Mouse (Mus musculus) stomach, postnatal 0 days (tissue): ENCODE data around the gene Osbpl6. TPM values are rescaled to one million over a fixed set of nuclear protein-coding genes. Genes with fewer than 3 reads are reported as not detected.
A peak's percentile ranks its signal among the peaks of the same experiment; 100 is the strongest.
"Not testable (repeated sequence)": the region's sequence is repeated elsewhere in the genome, so short reads cannot be mapped to it uniquely, and the experiment has no call there.

Experiments used
- ATAC-seq: fragments of 200-750 bp; cut with Nextera tagmentation; 2 replicates; pipeline ENCODE4 v1.8.0; 2017; ENCODE audit not compliant: low FRiP score, low TSS enrichment
- DNase-seq: peaks from one replicate; pipeline ENCODE4 v3.0.0-alpha.2; 2016; ENCODE audit warnings: low spot score
- H3K27ac ChIP-seq: fragments of 300-500 bp; sonication (generic); replicated peaks from 2 replicates; pipeline ENCODE4 v1.5.1; 2014; ENCODE audit warnings: mild to moderate bottlenecking, control low read depth
- H3K27me3 ChIP-seq: fragments of 300-500 bp; sonication (generic); 2 replicates; pipeline ENCODE4 v1.6.1; 2014; ENCODE audit warnings: low read length; ENCODE audit not compliant: control insufficient read depth, insufficient read depth
- H3K36me3 ChIP-seq: fragments of 300-500 bp; sonication (generic); 2 replicates; pipeline ENCODE4 v1.6.1; 2014; ENCODE audit warnings: low read length, mixed read lengths; ENCODE audit not compliant: control insufficient read depth, insufficient read depth
- H3K4me1 ChIP-seq: fragments of 300-500 bp; sonication (generic); replicated peaks from 2 replicates; pipeline ENCODE4 v1.6.1; 2014; ENCODE audit warnings: antibody characterized with exemption; ENCODE audit not compliant: control insufficient read depth, insufficient read depth
- H3K4me2 ChIP-seq: fragments of 300-500 bp; sonication (generic); replicated peaks from 2 replicates; pipeline ENCODE4 v1.6.1; 2014; ENCODE audit warnings: low read depth, mild to moderate bottlenecking, control low read depth, moderate library complexity
- H3K4me3 ChIP-seq: fragments of 300-500 bp; sonication (generic); 2 replicates; pipeline ENCODE4 v1.5.1; 2014; ENCODE audit warnings: low read depth, low read length, control low read depth
- H3K9ac ChIP-seq: fragments of 300-500 bp; sonication (generic); 2 replicates; pipeline ENCODE4 v1.6.1; 2014; ENCODE audit warnings: mild to moderate bottlenecking, low read length, control low read depth, mixed read lengths
- H3K9me3 ChIP-seq: fragments of 300-500 bp; sonication (generic); 2 replicates; pipeline ENCODE4 v1.6.1; 2016; ENCODE audit warnings: low read length; ENCODE audit not compliant: control insufficient read depth
- CTCF ChIP-seq: IDR thresholded peaks from 2 replicates; pipeline ENCODE4 v1.5.1; 2016; ENCODE audit warnings: antibody characterized with exemption, low read depth, mild to moderate bottlenecking, moderate library complexity
- EP300 ChIP-seq: optimal IDR thresholded peaks from 2 replicates; pipeline ENCODE3; 2016; ENCODE audit warnings: antibody characterized with exemption
- WGBS: fragments of 180-500 bp; shearing (Covaris S2); extraction: QIAGEN DNeasy Blood & Tissue Kit; methylation state at CpG from one replicate; pipeline ENCODE4 v1.1.7; 2014; 5-methylcytosine and 5-hydroxymethylcytosine counted together
- polyA plus RNA-seq: library from polyadenylated mRNA; unstranded; fragments of >200 nt; fragmentation: Nextera tagmentation; extraction: Ambion mirVana; gene quantifications from 2 replicates; pipeline ENCODE4 v1.2.1, GENCODE M21; 2015

The Osbpl6 gene
- polyA plus RNA-seq, 1 experiment from 2014 or later, result 4.7 TPM

GRCm38 (mm10) chr2:76606704-76607103, 200.4 kb downstream of the Osbpl6 start:
- Histone ChIP-seq H3K27ac (no peak overlapping the region), H3K4me3 (no peak overlapping the region), H3K9me3 (no peaks in the 10 kb centered on the region), H3K4me2 (no peak overlapping the region), H3K9ac (no peak overlapping the region), H3K36me3 (no peaks in the 10 kb centered on the region), H3K27me3 (no peaks in the 10 kb centered on the region), H3K4me1 (no peaks in the 10 kb centered on the region)
- 73% methylated on average over 3 of the region's 3 CpGs for WGBS
- no peak for ATAC-seq
- DNase-seq, result no peak
- TF ChIP-seq CTCF (no peak), EP300 (no peak)

DNA sequence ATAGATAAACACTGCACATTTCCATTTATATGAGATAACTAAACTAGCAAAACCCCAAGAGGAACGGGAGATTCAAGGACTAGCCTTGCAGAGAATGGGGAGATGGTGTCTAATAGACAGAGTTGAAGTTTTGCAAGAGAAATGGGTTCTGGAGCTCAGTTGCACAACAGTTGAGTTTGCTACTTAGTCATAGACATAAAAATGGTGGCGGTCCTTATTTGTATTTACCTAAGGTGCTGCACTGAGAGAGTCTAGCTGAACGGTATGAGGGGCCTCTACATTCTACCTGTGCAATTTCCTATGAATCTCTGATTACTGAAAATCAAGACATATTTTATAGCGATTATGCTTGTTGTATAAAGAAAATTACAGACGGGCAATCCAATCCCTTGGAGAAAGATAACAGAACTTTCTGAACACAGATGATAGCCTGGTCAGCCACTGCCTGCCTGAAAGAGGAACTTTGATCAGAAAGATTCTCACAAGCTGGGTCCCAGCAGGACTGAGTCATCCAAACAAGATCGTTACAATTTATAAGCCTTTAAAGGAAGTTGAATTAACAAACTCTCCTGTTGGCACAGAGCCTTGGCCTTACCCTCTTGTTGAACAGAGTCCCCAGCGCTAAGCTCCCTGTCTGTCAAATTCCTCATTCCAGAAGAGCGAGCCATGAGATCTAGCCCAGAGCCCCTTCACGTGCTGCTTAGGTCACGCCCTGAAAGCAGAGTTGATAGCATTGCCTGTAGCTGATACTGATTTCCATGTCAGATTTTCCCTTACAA, 204.2 kb downstream of the Osbpl6 start:
- H3K36me3 ChIP-seq, result no peaks in the 10 kb centered on the region
- TF ChIP-seq EP300 (no peak), CTCF (no peak)
- no peak for ATAC-seq

GRCm38 (mm10) chr2:76611996-76612395, 205.7 kb downstream of the Osbpl6 start:
- 76% methylated on average over 3 of the region's 3 CpGs for WGBS
- no peak for ATAC-seq

More for the DNA sequence above, 204.2 kb downstream of the Osbpl6 start:
- DNase-seq, result peak; percentile 23
- no peak overlapping the region for H3K4me3 ChIP-seq
- no peaks in the 10 kb centered on the region for H3K4me1 ChIP-seq
- no peaks in the 10 kb centered on the region for H3K9me3 ChIP-seq
- no peak overlapping the region for H3K9ac ChIP-seq
- no peaks in the 10 kb centered on the region for H3K27me3 ChIP-seq
- no peak overlapping the region for H3K27ac ChIP-seq
- no peak overlapping the region for H3K4me2 ChIP-seq
- WGBS, result 50% methylated on average over 10 of the region's 10 CpGs

DNA sequence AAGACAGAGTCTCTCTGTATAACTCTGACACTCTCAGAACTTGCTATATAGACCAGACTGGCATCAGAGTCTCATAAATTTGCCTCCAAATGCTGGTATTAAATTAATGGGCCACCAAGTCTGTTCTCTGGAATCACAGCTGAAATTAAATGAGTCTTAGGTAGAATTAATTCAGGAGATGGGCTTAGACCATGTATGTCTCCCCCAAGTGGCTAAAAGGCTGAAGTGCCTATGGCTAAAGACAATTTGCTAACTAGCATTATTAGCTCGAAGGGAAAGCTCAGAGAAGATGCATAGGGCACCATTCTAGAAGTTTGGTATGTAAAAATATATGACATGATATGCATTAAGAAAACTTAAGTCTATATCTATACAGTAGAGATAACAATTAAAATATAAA, 211.8 kb downstream of the Osbpl6 start:
- no peak for ATAC-seq
- Histone ChIP-seq H3K27me3 (no peaks in the 10 kb centered on the region), H3K4me3 (no peak overlapping the region), H3K4me2 (no peak overlapping the region), H3K9me3 (no peaks in the 10 kb centered on the region), H3K36me3 (no peaks in the 10 kb centered on the region), H3K4me1 (no peaks in the 10 kb centered on the region), H3K27ac (no peak overlapping the region), H3K9ac (no peak overlapping the region)
- DNase-seq, result peak; percentile 23
- TF ChIP-seq CTCF (peak; percentile 86), EP300 (no peak)
- 25% methylated on average over 1 of the region's 1 CpGs for WGBS

More at GRCm38 (mm10) chr2:76611996-76612395, 205.7 kb downstream of the Osbpl6 start:
- no peaks in the 10 kb centered on the region for H3K9me3 ChIP-seq
- H3K27me3 ChIP-seq, result no peaks in the 10 kb centered on the region
- H3K4me1 ChIP-seq, result no peaks in the 10 kb centered on the region
- no peaks in the 10 kb centered on the region for H3K36me3 ChIP-seq
- no peak overlapping the region for H3K4me3 ChIP-seq
- TF ChIP-seq CTCF, result no peak
- TF ChIP-seq EP300, result no peak
- H3K27ac ChIP-seq, result no peak overlapping the region
- no peak overlapping the region for H3K4me2 ChIP-seq
- DNase-seq, result no peak
- no peak overlapping the region for H3K9ac ChIP-seq

GRCm38 (mm10) chr2:76620188-76620587, 213.9 kb downstream of the Osbpl6 start:
- no peak for DNase-seq
- Histone ChIP-seq H3K27ac (no peak overlapping the region), H3K9ac (no peak overlapping the region), H3K9me3 (no peaks in the 10 kb centered on the region), H3K4me3 (no peak overlapping the region), H3K4me1 (no peaks in the 10 kb centered on the region), H3K27me3 (no peaks in the 10 kb centered on the region), H3K4me2 (no peak overlapping the region), H3K36me3 (no peaks in the 10 kb centered on the region)
- ATAC-seq, result no peak
- TF ChIP-seq CTCF (no peak), EP300 (no peak)
- 74% methylated on average over 5 of the region's 5 CpGs for WGBS

GRCm38 (mm10) chr2:76621724-76622123, 215.4 kb downstream of the Osbpl6 start:
- Histone ChIP-seq H3K4me1 (no peaks in the 10 kb centered on the region), H3K9ac (no peak overlapping the region), H3K27me3 (no peaks in the 10 kb centered on the region), H3K36me3 (no peaks in the 10 kb centered on the region), H3K4me3 (no peak overlapping the region), H3K4me2 (no peak overlapping the region), H3K9me3 (no peaks in the 10 kb centered on the region), H3K27ac (no peak overlapping the region)
- WGBS, result 52% methylated on average over 1 of the region's 1 CpGs
- no peak for ATAC-seq
- DNase-seq, result no peak
- TF ChIP-seq EP300 (no peak), CTCF (no peak)

DNA sequence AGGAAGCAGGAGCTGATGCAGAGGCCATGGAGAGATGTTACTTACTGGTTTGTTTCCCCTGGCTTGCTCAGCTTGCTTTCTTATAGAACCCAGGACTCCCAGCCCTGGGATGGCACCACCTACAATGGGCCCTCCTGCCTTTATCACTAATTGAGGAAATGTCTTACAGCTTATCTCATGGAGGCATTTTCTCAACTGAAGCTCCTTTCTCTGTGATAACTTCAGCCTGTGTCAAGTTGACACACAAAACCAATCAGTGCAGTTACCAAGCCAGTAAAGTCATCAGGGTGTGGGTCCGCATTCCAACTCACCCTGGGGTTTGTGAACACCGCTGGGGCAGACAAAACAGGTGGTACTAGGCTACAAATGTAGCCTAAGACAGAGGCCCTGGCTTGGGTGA, 216.0 kb downstream of the Osbpl6 start:
- H3K4me2 ChIP-seq, ATAC-seq, DNase-seq, H3K9me3 ChIP-seq, H3K27ac ChIP-seq, H3K4me3 ChIP-seq, H3K27me3 ChIP-seq, H3K4me1 ChIP-seq, H3K9ac ChIP-seq, H3K36me3 ChIP-seq: not testable (repeated sequence)
- 90% methylated on average over 2 of the region's 2 CpGs for WGBS
